Mouse (Mus musculus): ENCODE measurements around the gene Gfpt1. TPM values are rescaled to one million over a fixed set of nuclear protein-coding genes. Genes with fewer than 3 reads are reported as not detected.
"Not testable (repeated sequence)": the region's sequence is repeated elsewhere in the genome, so short reads cannot be mapped to it uniquely, and the experiment has no call there.

The Gfpt1 gene
- 28.0 and 28.5 TPM in 2 replicates for total RNA-seq (2017)

DNA sequence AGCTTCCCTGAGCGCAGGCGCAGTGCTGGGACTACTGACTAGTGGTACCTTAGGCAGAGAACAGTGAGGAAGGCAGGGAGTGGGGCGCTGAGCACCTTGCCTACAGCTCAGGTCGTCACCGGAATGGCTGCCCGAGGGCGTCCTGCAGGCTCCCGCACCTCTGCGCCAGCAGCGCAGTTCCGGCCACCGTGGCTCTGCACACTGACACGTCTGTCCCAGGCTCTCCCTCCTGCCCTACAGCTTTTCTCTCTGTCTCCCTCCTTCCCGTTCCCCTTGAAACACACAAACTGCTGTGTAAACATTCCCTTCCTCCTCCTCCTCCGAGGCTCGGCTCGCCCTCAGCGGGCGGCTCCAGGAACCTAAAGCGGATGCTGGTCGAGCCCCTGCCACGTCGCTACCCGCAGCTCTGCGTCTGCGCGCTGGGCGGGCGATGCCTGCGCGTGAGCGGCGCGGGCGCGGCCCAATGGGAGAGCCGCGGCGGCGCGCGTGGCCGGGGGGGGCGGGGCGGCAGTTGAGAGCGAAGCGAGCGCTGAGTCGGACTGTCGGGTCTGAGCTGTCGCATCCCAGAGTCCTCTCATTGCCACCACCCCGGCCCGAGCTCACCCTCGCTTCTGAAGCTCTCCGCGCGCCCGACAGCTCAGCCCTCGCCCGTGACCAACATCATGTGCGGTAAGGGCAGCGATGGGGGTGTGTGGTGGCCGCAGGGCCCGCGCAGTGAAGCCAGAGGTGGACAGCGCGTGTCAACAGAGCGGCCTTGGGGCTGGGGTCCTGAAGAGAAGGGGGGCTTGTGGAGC lies at the start of gene Gfpt1:
Gene Gfpt1, plus strand, starts transcription at position 510 of the 794 bp plus-strand sequence.
- ATAC-seq (replicated peaks in 1 of 2; ENCODE audit: insufficient read depth in 1 of 2, low FRiP score in 2 of 2, low TSS enrichment in 1 of 2, low read depth in 1 of 2, poor library complexity in 2 of 2, severe bottlenecking in 2 of 2), result peak; percentile 80 to 90

GRCm38 (mm10) chr6:86994254-86994653 lies 48.4 kb upstream of the Gfpt1 start:
- no peak for ATAC-seq (replicated peaks in 1 of 2; ENCODE audit: insufficient read depth in 1 of 2, low FRiP score in 2 of 2, low TSS enrichment in 1 of 2, low read depth in 1 of 2, poor library complexity in 2 of 2, severe bottlenecking in 2 of 2)

DNA sequence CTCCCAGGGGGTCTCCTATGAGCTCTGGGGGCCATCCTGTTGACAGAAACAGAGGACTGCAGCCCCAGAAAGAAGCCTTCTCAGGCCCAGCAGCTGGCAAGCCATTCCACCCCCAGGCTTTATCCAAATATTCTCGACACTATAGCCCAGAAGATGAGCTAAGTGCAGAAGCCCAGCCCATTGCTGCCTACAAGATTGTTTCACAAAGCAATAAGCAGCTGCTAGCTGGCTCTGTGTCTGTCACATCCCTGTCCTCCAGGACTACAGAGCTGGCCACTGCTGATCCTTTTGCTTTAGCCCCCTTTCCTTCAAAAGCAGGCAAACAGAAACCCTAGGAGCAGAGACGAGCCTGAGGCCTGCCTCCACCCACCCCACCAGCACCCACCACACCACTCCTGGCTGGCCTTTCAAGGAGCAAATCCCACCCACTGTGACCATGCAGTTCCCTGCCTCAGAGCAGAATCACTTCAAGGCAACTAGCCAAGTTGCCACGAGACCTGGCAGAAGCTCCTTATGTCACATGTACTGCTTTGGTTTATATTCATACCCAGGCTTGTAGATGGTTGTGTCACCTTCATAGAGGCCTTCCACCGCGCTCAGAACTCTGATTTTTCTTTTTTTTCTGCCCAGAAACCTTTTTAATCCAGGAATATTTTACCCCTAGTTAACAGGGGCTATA lies 45.9 kb upstream of the Gfpt1 start:
- ATAC-seq (replicated peaks in 1 of 2; ENCODE audit: insufficient read depth in 1 of 2, low FRiP score in 2 of 2, low TSS enrichment in 1 of 2, low read depth in 1 of 2, poor library complexity in 2 of 2, severe bottlenecking in 2 of 2), result no peak

DNA sequence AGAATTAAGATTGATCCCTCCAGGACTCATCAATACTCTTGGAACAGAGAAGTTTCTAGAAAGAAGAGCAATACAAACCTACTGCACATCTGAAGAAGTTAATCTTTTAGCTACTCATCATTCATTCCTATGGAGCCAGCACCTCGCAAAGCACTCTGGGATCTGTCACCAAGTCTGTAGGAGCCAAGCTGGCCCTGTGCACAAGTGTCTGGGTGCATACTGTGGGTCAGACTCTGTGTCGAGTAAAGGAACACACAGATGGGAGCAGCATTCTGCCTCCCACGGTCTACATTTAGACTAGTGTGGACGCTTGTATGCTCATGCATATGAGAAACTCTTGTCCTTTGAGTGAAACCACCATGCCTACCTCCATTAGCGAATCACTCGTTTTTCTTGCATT lies 45.3 kb upstream of the Gfpt1 start:
- ATAC-seq (replicated peaks in 1 of 2; ENCODE audit: insufficient read depth in 1 of 2, low FRiP score in 2 of 2, low TSS enrichment in 1 of 2, low read depth in 1 of 2, poor library complexity in 2 of 2, severe bottlenecking in 2 of 2), result no peak

GRCm38 (mm10) chr6:87001995-87002394 lies 40.7 kb upstream of the Gfpt1 start:
- ATAC-seq (replicated peaks in 1 of 2; ENCODE audit: insufficient read depth in 1 of 2, low FRiP score in 2 of 2, low TSS enrichment in 1 of 2, low read depth in 1 of 2, poor library complexity in 2 of 2, severe bottlenecking in 2 of 2), result no peak

- peak; percentile 90 to 95 for ATAC-seq (replicated peaks in 1 of 2; ENCODE audit: insufficient read depth in 1 of 2, low FRiP score in 2 of 2, low TSS enrichment in 1 of 2, low read depth in 1 of 2, poor library complexity in 2 of 2, severe bottlenecking in 2 of 2)
Measured at GRCm38 (mm10) chr6:87002521-87003055, 40.1 kb upstream of the Gfpt1 start.

DNA sequence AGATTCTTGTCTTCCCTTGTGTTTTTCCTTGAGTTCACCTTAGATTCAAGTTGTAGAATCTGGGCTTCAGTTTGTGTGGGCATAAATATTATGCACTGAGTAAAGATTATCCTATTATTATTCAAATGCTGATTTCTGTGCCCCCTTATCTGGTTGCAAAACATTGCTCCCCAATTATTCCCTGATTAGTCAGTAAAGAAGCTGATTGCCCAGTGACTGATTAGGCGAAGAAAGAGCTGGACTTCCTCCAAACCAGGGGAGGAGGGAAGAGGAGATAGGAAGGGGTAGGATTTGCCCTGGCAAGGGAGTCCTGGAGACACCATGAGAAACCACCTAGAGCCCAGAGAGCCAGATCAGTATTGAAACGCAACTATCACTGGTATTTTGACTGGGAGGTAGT lies 38.5 kb upstream of the Gfpt1 start:
- no peak for ATAC-seq (replicated peaks in 1 of 2; ENCODE audit: insufficient read depth in 1 of 2, low FRiP score in 2 of 2, low TSS enrichment in 1 of 2, low read depth in 1 of 2, poor library complexity in 2 of 2, severe bottlenecking in 2 of 2)

GRCm38 (mm10) chr6:87005577-87005976 lies 37.1 kb upstream of the Gfpt1 start:
- no peak for ATAC-seq (replicated peaks in 1 of 2; ENCODE audit: insufficient read depth in 1 of 2, low FRiP score in 2 of 2, low TSS enrichment in 1 of 2, low read depth in 1 of 2, poor library complexity in 2 of 2, severe bottlenecking in 2 of 2)

GRCm38 (mm10) chr6:87008887-87009286 lies 33.8 kb upstream of the Gfpt1 start, which contains the start of gene Nfu1:
Gene Nfu1, plus strand, starts transcription at chr6:87009236.
- no peak for ATAC-seq (replicated peaks in 1 of 2; ENCODE audit: insufficient read depth in 1 of 2, low FRiP score in 2 of 2, low TSS enrichment in 1 of 2, low read depth in 1 of 2, poor library complexity in 2 of 2, severe bottlenecking in 2 of 2)

DNA sequence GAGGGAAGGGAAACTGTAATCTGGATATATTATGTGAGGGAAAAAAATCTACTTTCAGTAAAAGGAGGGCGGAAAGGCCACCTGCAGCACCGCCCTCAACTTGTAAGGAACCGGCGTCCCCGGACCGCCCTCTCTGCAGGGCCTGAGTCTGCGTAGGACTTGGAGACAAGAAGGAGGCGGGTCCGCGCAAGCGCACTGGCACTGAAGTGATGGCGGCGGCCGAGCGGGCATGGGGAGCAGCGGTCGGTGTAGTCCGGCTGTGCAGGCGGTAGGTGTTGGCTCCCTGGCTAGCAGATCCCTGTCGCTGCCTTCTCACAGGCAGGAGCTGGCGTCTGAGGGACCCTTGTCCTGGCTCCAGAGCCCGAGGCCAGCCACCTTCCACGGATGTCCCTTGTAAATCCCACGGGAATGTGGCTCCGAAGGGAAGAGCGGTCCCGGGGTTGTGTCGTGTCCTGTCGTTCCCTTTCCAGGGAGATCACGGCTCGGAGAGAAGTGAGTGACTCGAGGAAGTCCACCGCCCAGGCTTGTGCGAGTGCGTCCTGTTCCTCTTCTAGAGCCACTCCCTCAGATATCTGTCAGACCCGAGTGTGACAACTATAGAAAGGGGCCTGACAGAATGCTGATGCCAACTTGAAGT lies 32.8 kb upstream of the Gfpt1 start:
- ATAC-seq (replicated peaks in 1 of 2; ENCODE audit: insufficient read depth in 1 of 2, low FRiP score in 2 of 2, low TSS enrichment in 1 of 2, low read depth in 1 of 2, poor library complexity in 2 of 2, severe bottlenecking in 2 of 2), result peak; percentile 95 to 98

- peak in 1 of 2 experiments; percentile 75; a peak in 1 of 4 replicates for ATAC-seq (replicated peaks in 1 of 2; ENCODE audit: insufficient read depth in 1 of 2, low FRiP score in 2 of 2, low TSS enrichment in 1 of 2, low read depth in 1 of 2, poor library complexity in 2 of 2, severe bottlenecking in 2 of 2)
Measured at GRCm38 (mm10) chr6:87016916-87017315, 25.7 kb upstream of the Gfpt1 start.

GRCm38 (mm10) chr6:87018874-87019273 lies 23.8 kb upstream of the Gfpt1 start:
- no peak for ATAC-seq (replicated peaks in 1 of 2; ENCODE audit: insufficient read depth in 1 of 2, low FRiP score in 2 of 2, low TSS enrichment in 1 of 2, low read depth in 1 of 2, poor library complexity in 2 of 2, severe bottlenecking in 2 of 2)

GRCm38 (mm10) chr6:87021791-87022190 lies 20.9 kb upstream of the Gfpt1 start:
- no peak for ATAC-seq (replicated peaks in 1 of 2; ENCODE audit: insufficient read depth in 1 of 2, low FRiP score in 2 of 2, low TSS enrichment in 1 of 2, low read depth in 1 of 2, poor library complexity in 2 of 2, severe bottlenecking in 2 of 2)

DNA sequence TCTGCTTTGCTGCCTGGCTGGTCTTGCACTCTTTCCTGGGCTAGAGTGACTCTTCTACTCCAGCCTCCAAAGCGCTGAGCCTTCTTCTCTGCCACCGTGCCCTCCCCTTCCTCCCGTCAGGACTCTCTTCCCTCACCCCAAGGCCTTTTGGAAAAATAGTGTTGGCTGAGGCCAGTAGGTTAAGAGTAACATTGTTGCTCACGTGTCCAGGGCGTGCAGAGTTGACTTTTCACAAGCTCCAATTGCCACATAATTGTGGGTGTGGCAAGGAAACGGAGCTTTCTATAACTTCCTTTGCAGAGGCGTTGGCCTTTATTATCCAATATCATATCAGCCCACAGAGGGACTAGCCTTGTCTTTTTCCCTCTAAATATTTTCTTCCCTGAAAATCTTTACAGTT lies 15.7 kb upstream of the Gfpt1 start:
- ATAC-seq (replicated peaks in 1 of 2; ENCODE audit: insufficient read depth in 1 of 2, low FRiP score in 2 of 2, low TSS enrichment in 1 of 2, low read depth in 1 of 2, poor library complexity in 2 of 2, severe bottlenecking in 2 of 2), result peak in 1 of 2 experiments; percentile 68; a peak in 1 of 4 replicates

- 0 out of 4 replicates have a peak, but pooled peaks of 1 of the 2 experiments have one; percentile 32 for ATAC-seq (replicated peaks in 1 of 2; ENCODE audit: insufficient read depth in 1 of 2, low FRiP score in 2 of 2, low TSS enrichment in 1 of 2, low read depth in 1 of 2, poor library complexity in 2 of 2, severe bottlenecking in 2 of 2)
Measured at GRCm38 (mm10) chr6:87028881-87029280, 13.8 kb upstream of the Gfpt1 start.

GRCm38 (mm10) chr6:87031310-87031709 lies 11.3 kb upstream of the Gfpt1 start:
- ATAC-seq (replicated peaks in 1 of 2; ENCODE audit: insufficient read depth in 1 of 2, low FRiP score in 2 of 2, low TSS enrichment in 1 of 2, low read depth in 1 of 2, poor library complexity in 2 of 2, severe bottlenecking in 2 of 2), result not testable (repeated sequence)

GRCm38 (mm10) chr6:87032401-87032800 lies 10.2 kb upstream of the Gfpt1 start:
- ATAC-seq (replicated peaks in 1 of 2; ENCODE audit: insufficient read depth in 1 of 2, low FRiP score in 2 of 2, low TSS enrichment in 1 of 2, low read depth in 1 of 2, poor library complexity in 2 of 2, severe bottlenecking in 2 of 2), result no peak

GRCm38 (mm10) chr6:87034395-87034794 lies 8.3 kb upstream of the Gfpt1 start:
- ATAC-seq (replicated peaks in 1 of 2; ENCODE audit: insufficient read depth in 1 of 2, low FRiP score in 2 of 2, low TSS enrichment in 1 of 2, low read depth in 1 of 2, poor library complexity in 2 of 2, severe bottlenecking in 2 of 2), result no peak
